Mouse (Mus musculus) cerebellum, adult 8-10 months (tissue): ENCODE measurements around the gene Erp29.
"Not testable (repeated sequence)": the region's sequence is repeated elsewhere in the genome, so short reads cannot be mapped to it uniquely, and the experiment has no call there.

ENCODE experiments used
- DNase-seq: peaks from one replicate; pipeline ENCODE4 v3.0.0; 2022

Gene Erp29

GRCm38 (mm10) chr5:121452026-121452869 is at the start of gene Erp29:
TSS of gene Erp29 (minus strand) at chr5:121452506.
- DNase-seq: peak; percentile 99

- DNase-seq: not testable (repeated sequence)
Observed at GRCm38 (mm10) chr5:121501424-121501996, 49.2 kb upstream of the Erp29 start.

GRCm38 (mm10) chr5:121500719-121501118 is 48.4 kb upstream of the Erp29 start:
- DNase-seq: no peak

- no peak for DNase-seq
Observed at GRCm38 (mm10) chr5:121493305-121493704, 41.0 kb upstream of the Erp29 start.

- DNase-seq: no peak
Observed at GRCm38 (mm10) chr5:121484801-121485200, 32.5 kb upstream of the Erp29 start.

GRCm38 (mm10) chr5:121477680-121478079 is 25.4 kb upstream of the Erp29 start:
- peak; percentile 48 for DNase-seq

GRCm38 (mm10) chr5:121476040-121476439 is 23.7 kb upstream of the Erp29 start:
- DNase-seq: no peak

- DNase-seq: no peak
Observed at GRCm38 (mm10) chr5:121474610-121475009, 22.3 kb upstream of the Erp29 start.

GRCm38 (mm10) chr5:121472411-121472810 is 20.1 kb upstream of the Erp29 start:
- no peak for DNase-seq

GRCm38 (mm10) chr5:121469566-121469965 is 17.3 kb upstream of the Erp29 start:
- DNase-seq: no peak

GRCm38 (mm10) chr5:121463601-121464250 is 11.4 kb upstream of the Erp29 start:
- no peak for DNase-seq

GRCm38 (mm10) chr5:121462967-121463366 is 10.7 kb upstream of the Erp29 start:
- DNase-seq: no peak

GRCm38 (mm10) chr5:121462171-121462502 is 9.8 kb upstream of the Erp29 start:
- no peak for DNase-seq

GRCm38 (mm10) chr5:121461339-121462170 is 9.2 kb upstream of the Erp29 start:
- DNase-seq: no peak

- no peak for DNase-seq
Observed at GRCm38 (mm10) chr5:121455510-121456265, 3.4 kb upstream of the Erp29 start.

- no peak for DNase-seq
Observed at GRCm38 (mm10) chr5:121454503-121454782, 2.1 kb upstream of the Erp29 start.

GRCm38 (mm10) chr5:121453743-121454502 is 1.6 kb upstream of the Erp29 start:
- DNase-seq: no peak

GRCm38 (mm10) chr5:121452906-121453305 is 600 bp upstream of the Erp29 start:
- DNase-seq: no peak

GRCm38 (mm10) chr5:121451644-121452025 is 671 bp downstream of the Erp29 start, which contains the start of gene Tmem116:
TSS of gene Tmem116 (plus strand) at chr5:121451893.
- peak; percentile 42 for DNase-seq

- no peak for DNase-seq
Observed at GRCm38 (mm10) chr5:121451203-121451602, 1.1 kb downstream of the Erp29 start.

GRCm38 (mm10) chr5:121450476-121450875 is 1.8 kb downstream of the Erp29 start:
- DNase-seq: no peak

- no peak for DNase-seq
Observed at GRCm38 (mm10) chr5:121449976-121450375, 2.3 kb downstream of the Erp29 start.
